Mouse (Mus musculus): ENCODE data around the gene Pomt2.

DNA sequence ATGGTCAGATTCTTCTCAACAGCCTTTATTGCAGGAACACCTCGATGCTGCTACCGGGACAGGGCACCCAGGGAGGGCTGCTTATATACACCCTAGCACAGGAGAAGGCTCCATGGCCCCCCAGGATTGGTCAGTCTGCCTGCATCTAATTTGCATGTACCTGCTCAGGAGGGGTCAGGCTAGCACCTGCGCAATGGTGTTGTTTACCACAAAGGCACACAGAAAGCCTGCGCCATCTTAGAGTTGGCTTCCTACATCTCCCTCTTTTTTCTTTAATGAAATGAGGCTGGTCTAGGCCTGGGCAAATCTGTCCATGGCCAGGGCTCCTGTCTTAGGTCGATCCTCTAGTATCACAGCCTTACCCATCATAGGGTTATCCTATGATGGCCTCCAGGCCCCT is 1.7 kb upstream of the Pomt2 start:
- no peak for TF ChIP-seq CTCF (IDR thresholded peaks at IDR 0.05; ENCODE audit: extremely low read depth, insufficient read depth, insufficient read length, insufficient replicate concordance)
- no peak for TF ChIP-seq POLR2A (IDR thresholded peaks at IDR 0.05; ENCODE audit: low read depth, low read length)

Measured in spleen, adult 2 months (tissue).